Mouse (Mus musculus) testis, adult 2 months (tissue): ENCODE measurements around the gene Sel1l3.

Experiments used
- CTCF ChIP-seq: fragments of 200-500 bp; IDR thresholded peaks from 2 replicates; pipeline ENCODE4 v1.5.1; 2012; ENCODE audit warnings: low read depth, mild to moderate bottlenecking, inconsistent platforms, low read length, moderate library complexity; ENCODE audit not compliant: control insufficient read depth, insufficient read depth, insufficient replicate concordance
- POLR2A ChIP-seq: fragments of 200-500 bp; IDR thresholded peaks from 2 replicates; pipeline ENCODE4 v1.6.1; 2012; ENCODE audit warnings: low read depth, mild to moderate bottlenecking, inconsistent platforms, low read length, moderate library complexity; ENCODE audit not compliant: control insufficient read depth

DNA sequence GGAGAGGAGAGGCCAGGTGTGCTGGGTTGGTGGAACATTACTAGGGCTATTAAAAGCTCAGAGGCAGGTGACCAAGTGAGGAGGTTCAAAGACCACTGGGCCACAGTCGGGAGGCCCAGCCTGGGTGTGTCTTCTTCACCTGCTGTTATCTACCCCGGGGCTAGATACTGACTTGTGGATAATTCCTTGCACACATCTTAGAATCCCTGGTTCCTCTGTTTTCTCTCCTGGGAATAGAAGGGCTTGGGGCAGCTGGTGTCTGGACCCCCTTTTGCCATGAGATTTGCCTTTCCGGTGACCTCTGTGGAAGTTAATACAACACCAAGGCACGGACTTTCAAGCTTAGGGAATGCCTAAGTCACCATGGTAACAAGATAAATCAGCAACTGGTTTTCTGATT, 103.5 kb downstream of the Sel1l3 start:
- no peak for TF ChIP-seq POLR2A
- TF ChIP-seq CTCF, result no peak
